Mouse (Mus musculus): Measurements from ENCODE around the gene Olfr314.
"Not testable (repeated sequence)": the region's sequence is repeated elsewhere in the genome, so short reads cannot be mapped to it uniquely, and the experiment has no call there.

The Olfr314 gene

GRCm38 (mm10) chr11:58782480-58783089, at the start of gene Olfr314:
Gene Olfr314, plus strand, starts transcription at chr11:58782952.
- Histone ChIP-seq H3K36me3 (ENCODE audit: control insufficient read depth, insufficient read depth, low read length, poor library complexity, severe bottlenecking) (no peaks in the 10 kb centered on the region), H3K27me3 (ENCODE audit: control insufficient read depth, insufficient read depth, low read length, poor library complexity, severe bottlenecking) (no peaks in the 10 kb centered on the region)
- DNase-seq (ENCODE audit: low read depth, low spot score): no peak

DNA sequence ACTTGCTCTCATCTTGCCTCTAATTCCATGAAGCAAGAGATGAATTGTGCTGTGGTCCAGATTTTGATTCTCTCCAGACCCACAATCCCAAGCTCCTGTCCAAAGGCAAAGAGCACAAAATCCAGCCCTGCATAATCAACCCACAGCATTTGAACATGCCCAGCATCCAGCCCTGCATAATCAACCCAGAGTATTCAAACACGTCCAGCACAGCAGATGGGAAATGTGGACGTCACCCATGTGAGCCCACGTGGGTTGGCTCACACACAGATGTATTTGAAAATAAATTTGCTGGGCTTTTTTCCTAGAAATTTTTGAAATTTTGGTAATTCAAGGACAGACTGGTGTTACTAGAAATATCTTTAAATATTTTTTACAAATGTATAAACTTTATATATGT, 49.4 kb upstream of the Olfr314 start:
- no peaks in the 10 kb centered on the region for H3K27me3 ChIP-seq (ENCODE audit: control insufficient read depth, insufficient read depth, low read length, poor library complexity, severe bottlenecking)
- H3K36me3 ChIP-seq (ENCODE audit: control insufficient read depth, insufficient read depth, low read length, poor library complexity, severe bottlenecking): no peaks in the 10 kb centered on the region
- DNase-seq (ENCODE audit: low read depth, low spot score): no peak

- no peak for DNase-seq (ENCODE audit: low read depth, low spot score)
- Histone ChIP-seq H3K27me3 (ENCODE audit: control insufficient read depth, insufficient read depth, low read length, poor library complexity, severe bottlenecking) (no peaks in the 10 kb centered on the region), H3K36me3 (ENCODE audit: control insufficient read depth, insufficient read depth, low read length, poor library complexity, severe bottlenecking) (no peaks in the 10 kb centered on the region)
These were observed 43.9 kb upstream of the Olfr314 start, which contains the start of gene Olfr317 for GRCm38 (mm10) chr11:58738792-58739262. Gene Olfr317, minus strand, starts transcription at chr11:58739212.

GRCm38 (mm10) chr11:58751096-58751495, 31.7 kb upstream of the Olfr314 start:
- not testable (repeated sequence) for H3K36me3 ChIP-seq (ENCODE audit: control insufficient read depth, insufficient read depth, low read length, poor library complexity, severe bottlenecking); DNase-seq (ENCODE audit: low read depth, low spot score); H3K27me3 ChIP-seq (ENCODE audit: control insufficient read depth, insufficient read depth, low read length, poor library complexity, severe bottlenecking)

GRCm38 (mm10) chr11:58752434-58752833, 30.3 kb upstream of the Olfr314 start, which contains the start of gene Olfr316:
Gene Olfr316, plus strand, starts transcription at chr11:58752734.
- no peaks in the 10 kb centered on the region for H3K36me3 ChIP-seq (ENCODE audit: control insufficient read depth, insufficient read depth, low read length, poor library complexity, severe bottlenecking)
- no peak for DNase-seq (ENCODE audit: low read depth, low spot score)
- H3K27me3 ChIP-seq (ENCODE audit: control insufficient read depth, insufficient read depth, low read length, poor library complexity, severe bottlenecking): no peaks in the 10 kb centered on the region

DNA sequence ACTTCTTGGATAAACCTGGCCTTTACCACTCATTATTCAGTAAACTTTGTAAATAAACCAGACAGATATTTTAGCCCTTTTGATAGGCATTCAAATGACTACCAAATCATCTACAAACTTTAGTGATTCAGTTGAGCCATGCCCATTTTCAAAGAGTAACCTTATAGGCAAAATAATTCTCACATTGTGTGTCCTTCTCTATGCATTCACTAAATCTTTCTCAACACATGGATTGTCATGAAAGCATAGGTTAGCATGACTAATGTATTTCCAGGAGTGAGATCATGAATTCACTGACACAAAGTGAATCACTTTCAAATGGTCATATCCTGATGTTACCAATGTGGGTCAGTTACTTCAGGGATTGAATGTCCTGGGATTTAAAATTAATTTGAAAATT, 9.9 kb upstream of the Olfr314 start, which contains the start of gene Olfr315:
Gene Olfr315, plus strand, starts transcription at position 301 of the 400 bp plus-strand sequence.
- H3K27me3 ChIP-seq (ENCODE audit: control insufficient read depth, insufficient read depth, low read length, poor library complexity, severe bottlenecking): no peaks in the 10 kb centered on the region
- DNase-seq (ENCODE audit: low read depth, low spot score): no peak
- H3K36me3 ChIP-seq (ENCODE audit: control insufficient read depth, insufficient read depth, low read length, poor library complexity, severe bottlenecking): no peaks in the 10 kb centered on the region

GRCm38 (mm10) chr11:58784182-58784581, 1.4 kb downstream of the Olfr314 start:
- DNase-seq (ENCODE audit: low read depth, low spot score): no peak
- H3K36me3 ChIP-seq (ENCODE audit: control insufficient read depth, insufficient read depth, low read length, poor library complexity, severe bottlenecking): no peaks in the 10 kb centered on the region

DNA sequence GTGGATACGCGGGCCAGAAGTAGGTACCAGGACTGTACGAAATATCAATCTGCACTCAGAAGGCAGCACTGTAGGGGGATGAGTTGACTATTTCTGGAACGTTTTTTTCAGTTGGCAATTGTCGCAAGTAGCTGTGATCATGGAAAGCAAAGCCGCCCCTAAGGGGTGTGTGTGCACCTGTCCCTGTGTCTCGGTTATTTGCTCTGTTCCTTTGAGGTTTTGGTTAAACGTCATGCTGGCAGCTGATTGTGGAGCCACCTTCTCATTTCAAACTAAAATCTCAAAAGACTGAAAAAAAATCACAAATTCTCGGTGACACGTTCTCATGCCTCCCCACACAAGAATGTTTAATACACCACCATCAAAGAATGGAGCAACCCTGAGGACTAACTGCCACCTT, 4.9 kb downstream of the Olfr314 start:
- DNase-seq (ENCODE audit: low read depth, low spot score): peak; percentile 41
- no peaks in the 10 kb centered on the region for H3K36me3 ChIP-seq (ENCODE audit: control insufficient read depth, insufficient read depth, low read length, poor library complexity, severe bottlenecking)
- H3K27me3 ChIP-seq (ENCODE audit: control insufficient read depth, insufficient read depth, low read length, poor library complexity, severe bottlenecking): no peaks in the 10 kb centered on the region

More at GRCm38 (mm10) chr11:58784182-58784581, 1.4 kb downstream of the Olfr314 start:
- no peaks in the 10 kb centered on the region for H3K27me3 ChIP-seq (ENCODE audit: control insufficient read depth, insufficient read depth, low read length, poor library complexity, severe bottlenecking)

GRCm38 (mm10) chr11:58788346-58788745, 5.6 kb downstream of the Olfr314 start:
- H3K27me3 ChIP-seq (ENCODE audit: control insufficient read depth, insufficient read depth, low read length, poor library complexity, severe bottlenecking): no peaks in the 10 kb centered on the region
- DNase-seq (ENCODE audit: low read depth, low spot score): peak; percentile 43
- no peaks in the 10 kb centered on the region for H3K36me3 ChIP-seq (ENCODE audit: control insufficient read depth, insufficient read depth, low read length, poor library complexity, severe bottlenecking)

DNA sequence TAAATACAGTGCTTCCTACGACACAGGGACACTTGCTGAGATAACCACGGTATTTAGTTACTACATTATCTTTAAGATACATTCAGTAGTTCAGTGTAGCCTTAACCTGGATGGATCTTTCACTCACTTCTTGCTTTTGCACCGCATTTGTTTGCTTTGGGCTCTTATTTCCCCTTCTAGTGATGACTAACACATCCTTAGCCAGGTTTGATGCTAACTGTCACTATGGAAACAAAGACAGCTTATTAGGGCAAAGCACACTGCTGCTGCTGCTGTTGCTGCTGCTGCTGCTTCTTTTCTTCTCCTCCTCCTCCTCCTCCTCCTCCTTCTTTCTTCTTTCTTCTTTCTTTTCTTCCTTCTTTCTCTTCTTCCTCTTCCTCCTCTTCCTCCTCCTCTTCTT, 6.8 kb downstream of the Olfr314 start:
- H3K27me3 ChIP-seq (ENCODE audit: control insufficient read depth, insufficient read depth, low read length, poor library complexity, severe bottlenecking): no peaks in the 10 kb centered on the region
- H3K36me3 ChIP-seq (ENCODE audit: control insufficient read depth, insufficient read depth, low read length, poor library complexity, severe bottlenecking): no peaks in the 10 kb centered on the region
- peak; percentile 66 for DNase-seq (ENCODE audit: low read depth, low spot score)

- H3K36me3 ChIP-seq (ENCODE audit: control insufficient read depth, insufficient read depth, low read length, poor library complexity, severe bottlenecking): no peaks in the 10 kb centered on the region
- no peaks in the 10 kb centered on the region for H3K27me3 ChIP-seq (ENCODE audit: control insufficient read depth, insufficient read depth, low read length, poor library complexity, severe bottlenecking)
- DNase-seq (ENCODE audit: low read depth, low spot score): peak; percentile 73
These were observed 7.3 kb downstream of the Olfr314 start for GRCm38 (mm10) chr11:58790053-58790452.

GRCm38 (mm10) chr11:58790646-58791045, 7.9 kb downstream of the Olfr314 start:
- DNase-seq (ENCODE audit: low read depth, low spot score): no peak
- Histone ChIP-seq H3K27me3 (ENCODE audit: control insufficient read depth, insufficient read depth, low read length, poor library complexity, severe bottlenecking) (no peaks in the 10 kb centered on the region), H3K36me3 (ENCODE audit: control insufficient read depth, insufficient read depth, low read length, poor library complexity, severe bottlenecking) (no peaks in the 10 kb centered on the region)

- no peaks in the 10 kb centered on the region for H3K27me3 ChIP-seq (ENCODE audit: control insufficient read depth, insufficient read depth, low read length, poor library complexity, severe bottlenecking)
- peak; percentile 40 for DNase-seq (ENCODE audit: low read depth, low spot score)
- no peaks in the 10 kb centered on the region for H3K36me3 ChIP-seq (ENCODE audit: control insufficient read depth, insufficient read depth, low read length, poor library complexity, severe bottlenecking)
These were observed 13.1 kb downstream of the Olfr314 start for GRCm38 (mm10) chr11:58795856-58796255.

- no peak for DNase-seq (ENCODE audit: low read depth, low spot score)
- Histone ChIP-seq H3K27me3 (ENCODE audit: control insufficient read depth, insufficient read depth, low read length, poor library complexity, severe bottlenecking) (no peaks in the 10 kb centered on the region), H3K36me3 (ENCODE audit: control insufficient read depth, insufficient read depth, low read length, poor library complexity, severe bottlenecking) (no peaks in the 10 kb centered on the region)
These were observed 14.1 kb downstream of the Olfr314 start for GRCm38 (mm10) chr11:58796850-58797249.

- no peaks in the 10 kb centered on the region for H3K27me3 ChIP-seq (ENCODE audit: control insufficient read depth, insufficient read depth, low read length, poor library complexity, severe bottlenecking)
- no peak for DNase-seq (ENCODE audit: low read depth, low spot score)
- no peaks in the 10 kb centered on the region for H3K36me3 ChIP-seq (ENCODE audit: control insufficient read depth, insufficient read depth, low read length, poor library complexity, severe bottlenecking)
These were observed 17.0 kb downstream of the Olfr314 start for GRCm38 (mm10) chr11:58799747-58800146.
